Mouse (Mus musculus): ENCODE measurements at regions not wholly inside any gene's neighbourhood (a gene's known extent, or its start where the extent isn't known, plus 50 kb on each side); places are given as distances from the start of the nearest gene placed in this dataset.

DNA sequence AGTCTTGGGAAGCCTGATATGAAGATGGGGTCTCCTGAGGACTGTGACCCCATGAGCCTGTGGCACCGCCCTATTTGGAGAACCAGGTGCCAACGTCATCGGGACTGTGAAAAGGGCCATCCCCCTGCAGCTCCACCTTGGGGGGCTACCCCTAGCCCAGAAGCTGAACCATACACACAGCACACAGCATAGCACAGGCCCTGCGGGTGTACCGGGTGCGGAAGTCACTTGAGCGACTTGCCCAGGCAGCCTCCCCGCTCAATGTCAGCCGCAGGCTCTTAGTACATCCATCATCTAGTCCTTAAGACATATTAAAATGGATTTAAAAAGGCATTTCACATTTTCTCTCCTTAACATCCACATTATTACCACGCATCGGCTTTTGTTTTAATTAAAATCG, 118.2 kb upstream of the Smad3 start:
- no peak for DNase-seq (ENCODE audit: extremely low spot score, low spot score)
- H3K36me3 ChIP-seq (replicated peaks) = no peaks in the 10 kb centered on the region
- WGBS = 95% methylated on average over 12 of the region's 12 CpGs
- no peak overlapping the region for H3K27ac ChIP-seq
- H3K4me1 ChIP-seq = peaks cover 41% of the 10 kb centered on the region
- H3K9me3 ChIP-seq = no peaks in the 10 kb centered on the region; the same call in 1 of the 2 replicates
- peaks cover 18% of the 10 kb centered on the region; the same call in 1 of the 2 replicates for H3K27me3 ChIP-seq (ENCODE audit: poor library complexity, severe bottlenecking)
- H3K4me3 ChIP-seq = no peak overlapping the region

DNA sequence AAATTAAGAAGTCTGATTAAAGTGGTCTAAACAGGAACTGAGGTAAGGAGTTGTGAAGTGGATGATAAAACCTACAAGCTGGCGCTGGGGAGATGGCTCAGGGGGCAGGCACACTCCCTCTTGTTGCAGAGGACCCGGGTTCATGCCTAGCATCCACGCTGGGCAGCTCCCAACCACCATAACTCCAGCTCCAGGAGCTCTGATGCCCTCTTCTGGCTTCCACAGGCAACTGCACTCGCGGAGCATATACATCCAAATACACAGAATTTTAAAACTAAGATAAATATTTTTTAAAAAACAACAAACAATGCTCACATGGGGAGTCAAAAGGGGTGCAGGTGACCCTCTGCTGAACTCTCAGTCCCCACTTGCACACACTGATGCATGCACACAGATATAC, 117.4 kb upstream of the Smad3 start:
- Histone ChIP-seq H3K9me3 (peaks cover 4% of the 10 kb centered on the region; the same call in 1 of the 2 replicates), H3K36me3 (replicated peaks) (no peaks in the 10 kb centered on the region), H3K4me1 (peaks cover 33% of the 10 kb centered on the region), H3K4me3 (no peak overlapping the region), H3K27me3 (ENCODE audit: poor library complexity, severe bottlenecking) (peaks cover 11% of the 10 kb centered on the region; the same call in 1 of the 2 replicates), H3K27ac (no peak overlapping the region)
- WGBS = 81% methylated on average over 5 of the region's 5 CpGs
- DNase-seq (ENCODE audit: extremely low spot score, low spot score) = no peak

DNA sequence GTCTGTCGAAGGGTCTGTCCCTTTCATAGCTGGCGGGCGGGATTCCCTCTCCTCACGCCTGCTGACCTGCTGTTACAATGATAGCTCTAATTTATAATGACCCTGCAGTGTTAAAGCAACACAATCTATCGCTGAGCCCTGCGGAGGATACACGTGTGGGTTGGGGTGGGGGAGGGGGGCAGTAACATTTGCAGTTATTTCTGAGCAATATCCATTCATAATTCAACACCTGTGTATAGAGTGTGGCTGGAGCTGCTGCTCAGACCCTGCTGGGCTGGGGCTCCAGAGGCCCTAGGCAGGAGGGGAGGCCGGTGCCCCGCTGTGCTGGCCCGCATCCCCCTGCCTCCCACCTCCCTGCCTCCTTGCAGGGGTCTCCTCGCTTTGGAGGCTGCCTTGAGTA, 106.6 kb upstream of the Smad3 start:
- Histone ChIP-seq H3K27ac (peak overlapping the region; percentile 18; the same call in 1 of the 2 replicates), H3K9me3 (peaks cover 3% of the 10 kb centered on the region; the same call in 1 of the 2 replicates), H3K36me3 (replicated peaks) (no peaks in the 10 kb centered on the region), H3K27me3 (ENCODE audit: poor library complexity, severe bottlenecking) (0 out of 2 replicates have a peak, but pooled peaks cover 3% of the 10 kb centered on the region), H3K4me3 (no peak overlapping the region), H3K4me1 (peaks cover 25% of the 10 kb centered on the region)
- WGBS = 51% methylated on average over 11 of the region's 11 CpGs
- no peak for DNase-seq (ENCODE audit: extremely low spot score, low spot score)

DNA sequence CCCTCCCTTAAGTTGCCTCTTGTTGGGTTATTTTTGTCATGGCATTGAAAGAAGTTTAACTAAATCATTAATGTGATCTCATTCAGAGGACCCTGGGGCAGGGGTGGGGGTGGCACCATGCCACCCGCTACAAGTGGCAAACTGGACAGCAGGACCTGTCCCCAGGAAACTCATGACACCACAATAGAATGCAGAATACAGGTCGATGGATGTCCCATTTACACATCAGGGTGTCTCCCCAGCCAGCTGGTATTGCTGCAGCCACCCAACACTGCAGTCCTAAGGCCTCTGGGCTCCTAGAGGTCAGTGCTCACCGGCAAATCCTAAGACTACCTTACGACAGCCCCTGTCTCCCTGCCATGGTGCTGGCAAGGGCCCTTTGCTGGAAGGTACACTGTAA, 105.5 kb upstream of the Smad3 start:
- Histone ChIP-seq H3K4me3 (no peak overlapping the region), H3K4me1 (peaks cover 25% of the 10 kb centered on the region), H3K27me3 (ENCODE audit: poor library complexity, severe bottlenecking) (0 out of 2 replicates have a peak, but pooled peaks cover 3% of the 10 kb centered on the region), H3K36me3 (replicated peaks) (no peaks in the 10 kb centered on the region), H3K9me3 (no peaks in the 10 kb centered on the region), H3K27ac (no peak overlapping the region)
- 79% methylated on average over 4 of the region's 4 CpGs for WGBS
- DNase-seq (ENCODE audit: extremely low spot score, low spot score) = no peak

DNA sequence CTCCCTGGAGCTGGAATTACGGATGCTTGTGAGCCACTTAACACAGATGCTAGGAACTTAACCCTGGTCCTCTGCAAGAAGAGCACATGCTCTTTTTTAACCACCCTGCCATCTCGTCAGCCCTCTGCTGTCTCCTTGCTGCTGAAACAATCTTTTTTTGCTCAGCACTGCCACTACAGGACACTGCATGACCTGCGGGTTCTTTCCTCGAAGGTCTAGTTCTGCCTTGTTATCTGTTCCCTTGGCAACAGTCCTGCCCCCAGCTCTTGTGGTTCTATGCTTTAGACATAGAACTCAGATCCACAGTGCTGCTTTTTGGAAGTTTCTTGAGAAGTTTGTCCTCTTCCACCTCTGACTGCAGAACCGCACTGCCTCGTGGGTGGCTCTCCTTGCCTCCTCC, 104.6 kb upstream of the Smad3 start:
- Histone ChIP-seq H3K27ac (no peak overlapping the region), H3K4me1 (peaks cover 25% of the 10 kb centered on the region), H3K27me3 (ENCODE audit: poor library complexity, severe bottlenecking) (0 out of 2 replicates have a peak, but pooled peaks cover 3% of the 10 kb centered on the region), H3K4me3 (no peak overlapping the region), H3K9me3 (no peaks in the 10 kb centered on the region), H3K36me3 (replicated peaks) (no peaks in the 10 kb centered on the region)
- 30% methylated on average over 6 of the region's 6 CpGs for WGBS
- DNase-seq (ENCODE audit: extremely low spot score, low spot score) = peak; percentile 44

DNA sequence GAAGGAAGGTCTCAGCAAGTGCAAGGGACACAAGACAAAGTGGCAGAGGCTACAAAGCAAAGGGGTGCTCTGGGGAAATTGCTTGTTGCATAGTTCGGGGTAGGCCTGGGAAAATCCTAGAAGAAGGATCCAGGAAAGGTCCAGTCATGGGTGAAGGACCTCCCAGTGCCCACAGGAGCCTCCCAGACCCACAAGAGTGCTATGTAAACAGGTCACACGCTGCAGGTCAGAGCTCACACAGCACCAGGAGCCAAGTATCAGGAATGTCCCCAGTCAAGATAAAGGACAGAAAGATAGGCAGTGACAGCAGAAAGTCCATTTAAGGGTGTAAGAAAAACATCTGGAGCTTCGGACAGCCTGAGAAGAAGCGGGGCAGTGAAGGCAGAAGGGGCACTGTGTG, 103.6 kb upstream of the Smad3 start:
- 95% methylated on average over 4 of the region's 4 CpGs for WGBS
- no peak overlapping the region for H3K4me3 ChIP-seq
- DNase-seq (ENCODE audit: extremely low spot score, low spot score) = no peak
- H3K4me1 ChIP-seq = peaks cover 28% of the 10 kb centered on the region
- no peaks in the 10 kb centered on the region for H3K9me3 ChIP-seq
- H3K27me3 ChIP-seq (ENCODE audit: poor library complexity, severe bottlenecking) = 0 out of 2 replicates have a peak, but pooled peaks cover 3% of the 10 kb centered on the region
- peak overlapping the region; percentile 35; the same call in 1 of the 2 replicates for H3K27ac ChIP-seq
- no peaks in the 10 kb centered on the region for H3K36me3 ChIP-seq (replicated peaks)

DNA sequence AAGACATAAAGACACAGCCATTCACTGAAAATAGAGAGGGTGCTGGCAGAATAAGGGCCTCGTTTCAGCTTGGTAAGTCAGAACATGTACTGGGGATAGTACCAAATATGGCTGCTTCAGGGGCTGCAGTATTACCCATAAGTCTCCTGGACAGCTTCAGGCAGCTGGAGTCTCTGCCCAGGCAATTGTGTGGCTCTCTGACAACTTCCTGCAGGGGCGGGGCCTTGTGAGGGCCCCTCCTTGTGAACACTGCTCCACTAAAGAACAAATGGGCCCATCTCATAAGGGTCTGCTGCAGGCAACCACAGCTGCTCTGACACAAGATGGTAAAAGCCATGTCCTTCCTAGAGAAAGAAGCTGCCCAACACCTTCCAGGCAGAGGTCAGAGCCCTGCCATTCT, 102.4 kb upstream of the Smad3 start:
- Histone ChIP-seq H3K27ac (no peak overlapping the region), H3K4me3 (no peak overlapping the region), H3K27me3 (ENCODE audit: poor library complexity, severe bottlenecking) (0 out of 2 replicates have a peak, but pooled peaks cover 3% of the 10 kb centered on the region), H3K4me1 (peaks cover 30% of the 10 kb centered on the region), H3K9me3 (no peaks in the 10 kb centered on the region), H3K36me3 (replicated peaks) (no peaks in the 10 kb centered on the region)
- no peak for DNase-seq (ENCODE audit: extremely low spot score, low spot score)
- 83% methylated on average over 2 of the region's 2 CpGs for WGBS

DNA sequence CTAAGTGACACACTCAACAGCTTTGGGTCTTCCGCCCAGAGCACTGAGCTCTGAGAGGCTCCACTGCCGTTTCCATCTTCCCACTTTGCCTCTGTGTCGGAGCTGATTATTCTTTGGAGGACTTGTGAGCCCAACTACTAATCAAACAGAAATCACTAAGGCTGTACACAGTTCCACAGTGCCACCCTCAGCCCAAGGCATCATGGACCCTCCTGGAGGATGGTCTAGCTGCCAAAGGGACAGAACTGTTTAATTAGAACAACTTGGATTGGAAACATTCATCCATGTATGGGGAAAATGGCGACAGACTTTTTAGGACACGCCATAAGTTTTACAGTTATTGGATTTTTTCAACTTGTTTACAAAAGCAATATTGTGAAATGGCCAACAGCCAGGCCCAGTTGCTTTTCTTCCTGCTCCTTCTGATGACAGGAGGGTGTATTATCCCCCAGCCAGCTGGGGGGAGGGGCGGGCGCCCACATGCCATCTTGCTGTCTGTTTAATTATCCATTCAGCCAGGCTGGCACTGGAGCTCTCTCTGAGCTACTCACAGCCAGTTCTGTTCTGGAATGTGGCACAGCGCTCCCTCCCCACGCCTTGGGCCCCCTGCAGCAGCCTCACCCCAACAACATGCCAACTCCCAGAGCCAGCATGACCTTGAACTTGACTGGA, 98.4 kb upstream of the Smad3 start:
- H3K27ac ChIP-seq = no peak overlapping the region
- no peaks in the 10 kb centered on the region for H3K9me3 ChIP-seq
- H3K36me3 ChIP-seq (replicated peaks) = no peaks in the 10 kb centered on the region
- H3K4me3 ChIP-seq = no peak overlapping the region
- no peak for DNase-seq (ENCODE audit: extremely low spot score, low spot score)
- H3K4me1 ChIP-seq = peaks cover 5% of the 10 kb centered on the region
- no peaks in the 10 kb centered on the region for H3K27me3 ChIP-seq (ENCODE audit: poor library complexity, severe bottlenecking)
- WGBS = 86% methylated on average over 9 of the region's 9 CpGs

DNA sequence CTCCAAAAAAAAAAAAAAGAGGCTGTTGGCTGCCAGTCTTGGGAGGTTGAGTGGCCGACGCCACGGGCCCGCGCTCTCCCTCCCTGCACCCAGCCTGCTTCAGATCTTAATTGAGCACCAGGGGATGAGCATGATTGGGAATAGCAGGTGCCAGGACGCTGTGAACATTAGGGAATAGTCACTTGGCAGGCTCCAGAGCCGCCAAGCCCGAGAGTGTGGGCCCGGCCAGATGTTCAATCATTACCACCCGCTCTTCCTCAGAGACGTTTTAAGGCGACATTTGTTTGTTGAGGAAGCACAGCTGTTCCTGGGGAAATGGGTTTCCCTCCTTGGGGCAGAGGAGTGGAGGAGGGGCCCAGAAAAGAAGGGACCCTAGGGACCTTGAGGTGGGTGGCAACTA, 94.0 kb upstream of the Smad3 start:
- no peak for DNase-seq (ENCODE audit: extremely low spot score, low spot score)
- WGBS = 84% methylated on average over 12 of the region's 12 CpGs
- Histone ChIP-seq H3K9me3 (0 out of 2 replicates have a peak, but pooled peaks cover 4% of the 10 kb centered on the region), H3K27me3 (ENCODE audit: poor library complexity, severe bottlenecking) (no peaks in the 10 kb centered on the region), H3K36me3 (replicated peaks) (no peaks in the 10 kb centered on the region), H3K4me3 (no peak overlapping the region), H3K27ac (no peak overlapping the region), H3K4me1 (peaks cover 5% of the 10 kb centered on the region)

DNA sequence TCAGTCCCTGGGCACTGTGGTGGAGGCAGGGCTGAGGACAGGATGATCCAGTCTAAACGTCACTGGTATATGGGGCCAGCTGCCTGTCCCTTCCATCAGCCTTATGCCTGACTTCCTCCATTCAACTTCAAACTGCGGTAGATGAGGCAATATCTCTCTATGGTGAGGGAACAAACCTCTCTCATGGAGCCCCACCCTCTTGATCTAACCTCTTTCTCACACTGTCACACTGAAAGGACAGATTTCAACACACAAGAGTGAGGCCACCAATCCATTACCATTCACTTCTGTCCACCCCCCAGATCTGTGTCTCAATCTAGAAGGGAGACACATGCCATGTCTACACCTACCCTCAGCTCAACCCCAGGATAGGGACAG, 92.5 kb upstream of the Smad3 start:
- no peak overlapping the region for H3K4me3 ChIP-seq
- H3K36me3 ChIP-seq (replicated peaks) = no peaks in the 10 kb centered on the region
- H3K27ac ChIP-seq = no peak overlapping the region
- WGBS = 67% methylated on average over 2 of the region's 2 CpGs
- H3K27me3 ChIP-seq (ENCODE audit: poor library complexity, severe bottlenecking) = peaks cover 5% of the 10 kb centered on the region; the same call in 1 of the 2 replicates
- H3K4me1 ChIP-seq = no peaks in the 10 kb centered on the region
- 0 out of 2 replicates have a peak, but pooled peaks cover 4% of the 10 kb centered on the region for H3K9me3 ChIP-seq
- no peak for DNase-seq (ENCODE audit: extremely low spot score, low spot score)

DNA sequence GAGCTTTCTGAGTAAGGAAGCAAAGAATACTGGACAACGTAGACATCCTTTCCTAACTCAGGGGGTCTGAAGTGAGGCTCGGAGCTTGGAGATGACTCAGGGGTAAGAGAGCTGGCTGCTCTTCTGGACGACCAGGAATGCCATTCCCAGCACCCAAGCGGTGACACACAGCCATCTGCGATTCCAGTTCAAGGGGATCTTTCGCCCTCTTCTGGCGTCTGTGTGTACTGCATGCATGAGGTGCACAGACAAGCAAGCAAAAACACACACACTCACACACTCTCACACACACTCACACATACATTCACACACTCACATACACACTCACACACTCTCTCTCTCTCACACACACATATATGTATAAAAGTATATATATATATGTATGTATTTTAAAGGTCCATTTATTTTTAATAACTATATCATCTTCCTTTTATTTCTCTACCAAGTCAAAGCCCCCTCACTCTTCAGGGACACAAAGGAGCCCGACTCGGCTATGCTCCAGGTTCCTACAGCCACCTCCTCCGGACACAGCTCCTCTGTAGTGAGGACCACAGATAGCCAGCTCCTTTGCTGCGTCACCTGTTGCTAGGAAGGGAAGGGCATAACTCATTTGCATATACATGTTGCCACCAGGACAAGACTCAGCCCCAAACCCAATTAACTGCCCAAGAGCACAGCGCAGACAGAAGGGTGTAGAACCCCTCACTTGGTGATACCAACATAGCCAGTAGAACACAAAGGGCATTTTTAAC, 91.9 kb upstream of the Smad3 start:
- Histone ChIP-seq H3K27me3 (ENCODE audit: poor library complexity, severe bottlenecking) (peaks cover 11% of the 10 kb centered on the region; the same call in 1 of the 2 replicates), H3K4me3 (no peak overlapping the region), H3K9me3 (0 out of 2 replicates have a peak, but pooled peaks cover 4% of the 10 kb centered on the region), H3K36me3 (replicated peaks) (no peaks in the 10 kb centered on the region), H3K27ac (no peak overlapping the region), H3K4me1 (no peaks in the 10 kb centered on the region)
- WGBS = 76% methylated on average over 12 of the region's 12 CpGs
- no peak for DNase-seq (ENCODE audit: extremely low spot score, low spot score)

DNA sequence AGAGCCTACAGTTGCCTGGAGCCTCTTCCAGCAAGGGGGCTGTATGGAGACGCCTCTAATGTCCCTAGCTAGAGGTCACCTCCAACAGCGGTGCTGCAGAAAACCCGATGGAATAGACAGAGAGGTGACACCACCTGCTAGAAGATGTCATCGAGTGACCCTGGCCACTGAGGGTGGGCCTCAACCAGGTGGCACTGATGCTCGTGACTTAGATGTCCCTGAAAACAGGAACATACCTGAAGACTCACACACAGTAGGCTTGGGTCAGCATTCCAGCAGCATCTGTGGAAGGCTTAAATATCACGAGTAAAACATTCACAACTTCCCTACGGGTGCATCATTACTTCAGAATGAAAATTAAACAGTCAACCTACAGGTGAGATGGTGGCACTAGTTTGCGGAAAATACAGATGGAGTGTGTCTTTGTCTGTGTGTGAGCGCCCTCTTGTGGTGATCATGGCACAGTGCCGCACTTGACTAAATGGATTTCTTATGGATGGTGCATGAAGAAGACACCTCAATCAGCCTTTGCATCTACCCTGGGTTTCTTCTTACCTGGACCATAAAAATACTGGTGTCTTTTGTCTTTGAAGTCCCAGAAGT, 86.2 kb upstream of the Smad3 start:
- Histone ChIP-seq H3K27me3 (ENCODE audit: poor library complexity, severe bottlenecking) (peaks cover 23% of the 10 kb centered on the region; the same call in 1 of the 2 replicates), H3K4me3 (no peak overlapping the region), H3K27ac (no peak overlapping the region), H3K9me3 (0 out of 2 replicates have a peak, but pooled peaks cover 6% of the 10 kb centered on the region), H3K36me3 (replicated peaks) (no peaks in the 10 kb centered on the region), H3K4me1 (no peaks in the 10 kb centered on the region)
- peak; percentile 78 for DNase-seq (ENCODE audit: extremely low spot score, low spot score)
- WGBS = 37% methylated on average over 10 of the region's 10 CpGs
